Mouse (Mus musculus) cerebellum, postnatal 14 days (tissue): ENCODE data around the gene Rhbdl2.

Experiments used
- DNase-seq, 2 experiments: peaks; one replicate each; pipeline ENCODE4 v3.0.0; 2021; ENCODE audit warnings: mixed read lengths in 2 of 2

Rhbdl2 gene

DNA sequence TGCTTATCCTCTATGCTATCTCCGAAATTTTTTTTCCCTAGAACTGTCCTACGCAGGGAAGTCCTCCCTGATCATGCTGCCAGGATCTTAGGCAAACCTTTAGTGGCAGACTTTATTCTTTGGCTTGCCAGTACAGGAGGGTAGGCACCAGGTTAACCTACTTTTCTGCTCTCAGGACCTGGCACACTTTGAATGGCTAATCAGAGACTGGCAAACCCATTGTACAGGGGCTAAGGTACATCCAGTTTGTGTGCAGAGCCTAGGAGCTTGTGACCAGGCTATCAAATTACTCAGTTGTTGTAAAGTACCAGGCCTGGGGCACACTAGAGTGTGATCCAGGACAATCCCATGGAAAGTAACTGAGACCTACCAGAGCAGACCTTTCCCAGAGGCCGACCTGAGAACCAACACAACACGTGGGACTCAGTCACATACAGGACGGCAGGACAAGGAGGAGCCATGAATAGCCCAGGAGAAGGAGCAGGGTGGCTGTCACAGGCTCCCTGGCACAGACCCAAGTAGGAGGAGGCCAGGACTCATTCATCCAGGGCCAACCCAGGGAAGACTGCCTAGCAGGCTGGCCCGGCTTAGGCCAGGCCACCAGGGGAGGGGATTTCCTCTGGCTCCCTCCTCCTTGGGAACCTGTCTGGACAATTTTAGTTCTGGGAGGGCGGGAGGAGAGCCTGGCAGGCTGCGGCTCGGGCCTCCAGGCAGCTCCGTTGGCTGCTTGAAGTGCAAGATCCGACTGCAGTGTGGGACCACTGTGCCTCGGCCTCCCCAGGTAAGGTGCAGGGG lies at the start of gene Rhbdl2:
Gene Rhbdl2, plus strand, starts transcription at position 684 of the 795 bp plus-strand sequence.
- peak; percentile 74 to 81 for DNase-seq

DNA sequence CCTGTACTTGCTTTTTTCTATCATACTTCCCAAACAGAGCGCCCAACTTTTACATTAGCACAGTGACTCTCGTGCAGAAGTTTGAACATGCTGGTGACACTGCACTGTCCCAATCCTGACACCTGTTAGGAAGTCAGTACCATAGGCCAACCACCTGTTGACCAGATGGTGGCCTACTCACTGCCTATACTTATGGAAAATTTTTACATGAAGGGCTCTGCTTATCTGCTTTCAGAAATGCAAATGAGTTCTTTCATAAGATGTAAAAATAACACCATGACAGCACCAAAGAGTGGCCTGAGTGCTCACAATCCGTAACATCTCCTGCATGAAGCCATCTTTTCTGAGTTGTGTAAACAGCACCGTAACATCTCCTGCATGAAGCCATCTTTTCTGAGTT lies 49.0 kb upstream of the Rhbdl2 start:
- DNase-seq = no peak

GRCm38 (mm10) chr4:123742891-123743290 lies 44.8 kb upstream of the Rhbdl2 start:
- DNase-seq = no peak

DNA sequence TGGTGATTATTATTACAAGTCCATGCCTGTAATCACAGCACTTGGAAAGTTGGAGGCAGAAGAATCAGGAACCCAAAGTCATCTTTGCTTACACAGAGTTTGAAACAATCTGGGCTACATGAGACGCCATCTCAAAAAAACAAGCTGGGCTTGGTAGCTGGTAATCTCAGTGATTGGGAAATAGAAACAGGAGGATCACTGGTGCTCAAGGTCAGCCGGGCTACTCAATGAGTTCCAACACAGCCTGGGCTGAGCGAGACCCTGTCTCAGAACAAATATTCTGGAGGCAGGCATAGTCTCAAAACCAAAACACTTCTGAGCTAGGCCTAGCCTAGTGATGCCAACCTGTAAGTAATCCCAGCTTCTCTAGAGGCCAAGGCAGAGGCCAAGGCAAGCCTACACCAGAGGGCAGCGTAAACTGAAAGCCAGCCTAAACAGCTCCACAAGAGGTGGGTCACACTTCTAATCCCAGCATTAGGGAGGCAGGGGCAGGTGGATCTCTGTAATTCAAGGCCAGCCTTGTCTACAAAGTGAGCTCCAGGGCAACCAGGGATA lies 42.4 kb upstream of the Rhbdl2 start:
- DNase-seq = no peak

DNA sequence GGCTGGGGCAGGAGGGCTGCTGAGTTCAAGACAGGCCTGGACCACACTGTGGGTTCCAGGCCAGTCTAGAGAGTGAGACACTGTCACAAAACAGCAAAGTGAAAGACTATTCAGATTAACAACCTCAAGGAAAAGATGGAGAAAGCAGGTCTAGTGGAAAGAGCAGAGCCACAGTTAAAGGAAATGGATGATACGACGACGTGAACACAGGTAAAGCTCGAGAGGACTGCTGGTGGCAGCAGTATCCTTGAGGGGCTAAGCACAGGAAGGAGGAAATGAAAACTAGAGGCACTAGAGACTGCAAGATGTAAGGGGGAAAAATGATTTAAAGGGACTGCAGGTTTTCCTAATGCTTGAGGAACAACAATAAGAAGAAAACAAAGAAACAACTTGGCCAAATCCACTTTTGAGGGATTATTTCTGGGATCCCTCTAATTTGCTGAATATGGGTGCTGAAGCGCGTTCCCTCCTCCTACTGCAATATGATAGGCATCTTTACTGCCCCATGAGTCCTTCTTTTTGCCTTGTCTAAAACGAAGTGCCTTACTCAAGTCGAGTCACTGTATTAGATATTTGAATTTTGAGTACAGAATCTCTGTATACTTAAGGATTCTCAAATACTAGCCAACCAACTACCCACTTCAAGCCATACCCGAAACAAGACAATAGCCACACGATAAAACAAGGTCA lies 38.8 kb upstream of the Rhbdl2 start:
- DNase-seq = peak in 1 of 2 experiments; percentile 22

- DNase-seq = peak in 1 of 2 experiments; percentile 77
Observed at GRCm38 (mm10) chr4:123749484-123750130, 38.1 kb upstream of the Rhbdl2 start.

DNA sequence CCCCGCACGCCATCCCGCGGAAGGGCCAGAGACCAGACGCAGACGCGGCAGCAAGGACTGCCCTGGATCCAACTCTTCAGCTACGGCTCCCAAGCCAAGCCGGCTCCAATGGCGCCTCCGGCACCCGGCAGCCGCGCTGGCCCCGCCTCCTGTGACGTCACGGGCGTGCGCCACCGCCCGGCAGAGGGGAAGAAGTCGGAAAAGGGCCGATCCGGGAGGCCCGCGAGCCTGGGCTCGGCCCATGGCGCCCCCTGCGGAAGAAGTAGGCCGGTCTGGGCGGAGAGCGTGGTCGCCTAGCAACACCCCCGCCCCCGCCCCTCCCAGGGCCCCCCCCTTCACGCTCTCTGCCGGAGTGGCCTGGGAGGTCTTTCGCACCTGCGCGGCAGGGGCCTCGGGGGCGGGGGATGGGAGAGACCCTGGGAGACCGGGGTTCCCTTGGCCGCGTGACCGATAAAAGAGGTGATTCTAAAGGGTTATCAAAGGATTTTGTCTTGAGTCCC lies 37.5 kb upstream of the Rhbdl2 start, which contains the start of gene Akirin1:
Gene Akirin1, minus strand, starts transcription at position 194 of the 500 bp plus-strand sequence.
- peak; percentile 99 to 100 for DNase-seq

DNA sequence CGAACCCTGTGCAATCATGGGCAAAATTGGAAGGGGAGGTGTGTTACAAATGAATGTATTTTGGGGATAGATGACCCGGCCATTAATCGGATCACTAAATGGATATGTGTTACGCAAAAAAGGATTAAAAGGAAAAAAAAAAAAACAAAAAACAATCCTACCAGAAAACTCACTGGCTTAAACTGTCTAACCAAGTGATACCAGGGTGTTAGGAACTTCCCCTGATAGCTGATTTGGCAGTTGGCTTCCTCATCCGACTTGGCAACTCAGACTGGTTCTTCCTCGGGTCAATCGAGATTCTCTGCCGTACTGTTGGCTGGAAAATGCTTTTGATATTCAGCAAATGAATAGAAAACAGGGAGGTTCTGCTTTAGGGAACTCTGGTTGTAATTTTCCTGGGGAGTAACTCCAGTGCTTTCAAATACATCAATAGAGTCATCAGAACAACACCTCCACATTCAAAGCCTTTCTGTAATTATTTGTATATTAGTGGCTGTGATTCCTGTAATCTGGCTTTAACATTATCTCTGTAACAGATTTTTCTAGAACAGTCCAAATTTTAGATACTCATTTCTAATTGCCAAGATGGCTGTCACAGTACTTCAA lies 36.9 kb upstream of the Rhbdl2 start:
- DNase-seq = peak; percentile 57 to 75

- peak; percentile 27 to 33 for DNase-seq
Observed at GRCm38 (mm10) chr4:123758306-123758705, 29.4 kb upstream of the Rhbdl2 start.

DNA sequence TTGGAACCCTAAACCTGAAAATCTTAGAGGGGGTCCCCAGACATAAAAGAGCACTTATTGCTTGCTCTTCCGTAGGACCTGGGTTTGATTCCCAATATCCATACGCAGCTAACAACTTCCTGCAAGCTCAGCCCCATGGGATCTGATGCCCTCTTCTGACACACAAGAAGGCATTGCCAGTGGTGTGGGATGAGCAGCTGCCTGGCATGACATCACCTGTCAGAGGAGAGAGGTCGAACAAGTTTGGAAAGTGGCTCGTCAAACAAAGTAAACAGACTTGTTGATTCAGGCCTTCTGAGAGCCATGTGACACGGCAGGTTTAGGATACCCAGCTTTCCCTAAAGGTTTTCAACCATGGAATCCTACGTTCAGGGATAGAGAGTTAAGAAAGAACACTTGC lies 22.6 kb upstream of the Rhbdl2 start:
- DNase-seq = no peak

GRCm38 (mm10) chr4:123767807-123768206 lies 19.9 kb upstream of the Rhbdl2 start:
- DNase-seq = no peak

DNA sequence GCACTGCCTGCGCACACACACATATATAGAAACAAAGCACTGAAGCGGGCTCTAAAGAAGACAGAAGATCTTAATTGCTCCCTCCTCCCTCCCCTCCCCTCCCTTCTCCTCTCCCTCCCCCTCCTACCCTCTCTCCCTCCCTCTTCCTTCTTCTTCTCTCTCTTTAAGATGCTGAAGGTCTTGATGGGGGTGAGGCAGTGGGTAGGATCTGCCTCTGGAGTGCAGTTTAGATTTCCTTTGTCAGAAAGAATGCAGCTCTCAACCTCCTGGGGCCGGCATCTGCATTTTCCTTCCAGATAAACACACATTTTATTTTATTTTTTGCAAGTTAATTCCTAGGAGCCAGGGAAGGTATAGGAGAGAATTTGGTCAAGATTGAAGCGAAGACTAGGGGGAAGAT lies 19.4 kb upstream of the Rhbdl2 start:
- no peak for DNase-seq

GRCm38 (mm10) chr4:123792666-123793065 lies 5.0 kb downstream of the Rhbdl2 start:
- DNase-seq = no peak

DNA sequence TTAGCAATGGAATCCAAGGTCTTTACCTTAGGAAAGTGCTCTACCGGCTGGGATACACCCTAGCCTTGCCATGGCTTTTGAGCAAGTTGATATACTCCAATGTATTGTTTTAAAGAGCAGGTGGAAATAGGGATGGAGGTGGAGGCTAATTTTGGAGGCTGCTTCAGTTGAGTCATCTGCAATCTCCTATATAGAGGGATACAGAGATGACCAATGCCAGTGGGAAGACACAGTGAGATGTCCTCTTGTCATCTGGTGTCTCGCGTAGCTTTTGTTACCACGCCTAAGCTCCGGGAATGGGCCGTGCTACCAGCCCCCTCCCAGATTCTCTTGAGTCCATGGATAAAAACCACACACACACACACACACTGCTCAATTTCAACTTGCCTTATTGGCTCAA lies 5.5 kb downstream of the Rhbdl2 start:
- no peak for DNase-seq

DNA sequence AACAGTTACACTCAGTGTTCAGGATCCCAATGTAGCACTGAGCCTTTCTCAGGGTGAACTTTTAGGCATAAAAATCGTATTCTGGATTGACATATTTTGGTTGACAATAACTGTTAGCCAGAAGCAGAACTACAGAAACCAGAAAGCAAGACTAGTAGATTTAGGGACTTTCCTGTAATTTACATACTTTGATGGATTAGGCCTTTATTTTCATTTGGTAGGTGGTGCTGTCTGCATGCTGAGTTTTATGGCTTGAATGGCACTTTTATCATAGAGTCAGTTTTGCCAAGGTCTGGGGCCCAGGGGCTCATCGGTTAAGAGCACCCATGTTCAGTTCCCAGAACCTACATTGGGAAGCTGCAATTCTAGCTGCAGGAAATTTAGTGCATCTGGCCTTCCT lies 7.4 kb downstream of the Rhbdl2 start:
- DNase-seq = no peak

DNA sequence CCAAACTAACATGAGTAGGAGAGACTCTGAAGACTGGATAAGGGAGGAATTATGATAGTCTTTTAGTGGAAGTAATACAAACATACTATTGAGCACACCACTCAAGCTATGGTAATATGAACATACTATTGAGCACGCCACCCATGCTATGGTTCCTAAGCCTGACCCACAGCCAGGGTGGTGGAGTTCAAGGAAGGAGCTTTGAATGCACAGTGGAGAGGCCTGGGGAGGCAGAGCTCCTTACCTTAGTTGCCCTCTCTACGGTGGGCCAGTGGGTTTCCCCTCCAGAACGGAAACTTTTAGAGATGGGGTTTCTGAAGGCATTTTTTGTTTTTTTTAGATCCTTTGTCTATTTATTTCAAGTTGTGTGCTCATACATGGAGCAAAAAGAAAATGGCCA lies 9.7 kb downstream of the Rhbdl2 start:
- no peak for DNase-seq

DNA sequence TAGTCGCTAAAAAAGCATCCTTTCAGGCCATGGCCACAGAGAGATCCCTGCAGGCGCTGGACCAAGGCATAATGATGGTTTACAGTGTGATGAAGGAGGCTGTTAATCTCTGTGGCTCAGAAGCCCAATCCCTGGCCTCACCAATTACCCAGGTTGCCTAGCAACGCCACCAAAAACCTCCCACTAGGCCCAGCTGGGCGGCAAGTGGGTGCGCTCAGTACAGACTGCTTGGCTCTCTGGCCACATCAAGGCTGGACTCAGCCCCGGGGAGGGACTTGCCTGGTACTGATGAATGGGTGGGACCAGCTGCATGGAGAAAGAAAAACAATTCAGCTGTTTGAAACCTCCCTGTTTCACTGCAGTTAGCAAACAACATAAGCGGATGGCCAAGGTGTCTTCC lies 10.2 kb downstream of the Rhbdl2 start:
- DNase-seq = peak in 1 of 2 experiments; percentile 5

DNA sequence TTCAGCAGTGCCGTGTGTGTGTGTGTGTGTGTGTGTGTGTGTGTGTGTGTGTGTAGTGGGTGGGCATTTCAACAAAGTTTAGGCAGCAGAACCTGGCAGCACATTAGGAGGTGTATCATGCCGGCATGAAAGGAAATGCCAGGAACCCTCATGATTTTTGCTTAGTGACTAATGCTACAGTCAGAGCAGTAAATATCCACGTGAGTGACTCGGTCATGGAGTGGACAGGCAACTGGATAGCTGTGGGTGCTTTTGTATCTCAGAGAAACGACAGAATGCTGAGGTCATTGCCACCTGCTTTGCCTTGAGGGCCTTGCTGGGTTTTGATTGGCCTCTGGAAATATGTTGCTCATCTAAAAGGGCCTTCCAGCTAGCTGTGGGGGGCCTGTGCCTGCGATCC lies 16.0 kb downstream of the Rhbdl2 start:
- no peak for DNase-seq

GRCm38 (mm10) chr4:123808304-123808703 lies 20.6 kb downstream of the Rhbdl2 start:
- no peak for DNase-seq

DNA sequence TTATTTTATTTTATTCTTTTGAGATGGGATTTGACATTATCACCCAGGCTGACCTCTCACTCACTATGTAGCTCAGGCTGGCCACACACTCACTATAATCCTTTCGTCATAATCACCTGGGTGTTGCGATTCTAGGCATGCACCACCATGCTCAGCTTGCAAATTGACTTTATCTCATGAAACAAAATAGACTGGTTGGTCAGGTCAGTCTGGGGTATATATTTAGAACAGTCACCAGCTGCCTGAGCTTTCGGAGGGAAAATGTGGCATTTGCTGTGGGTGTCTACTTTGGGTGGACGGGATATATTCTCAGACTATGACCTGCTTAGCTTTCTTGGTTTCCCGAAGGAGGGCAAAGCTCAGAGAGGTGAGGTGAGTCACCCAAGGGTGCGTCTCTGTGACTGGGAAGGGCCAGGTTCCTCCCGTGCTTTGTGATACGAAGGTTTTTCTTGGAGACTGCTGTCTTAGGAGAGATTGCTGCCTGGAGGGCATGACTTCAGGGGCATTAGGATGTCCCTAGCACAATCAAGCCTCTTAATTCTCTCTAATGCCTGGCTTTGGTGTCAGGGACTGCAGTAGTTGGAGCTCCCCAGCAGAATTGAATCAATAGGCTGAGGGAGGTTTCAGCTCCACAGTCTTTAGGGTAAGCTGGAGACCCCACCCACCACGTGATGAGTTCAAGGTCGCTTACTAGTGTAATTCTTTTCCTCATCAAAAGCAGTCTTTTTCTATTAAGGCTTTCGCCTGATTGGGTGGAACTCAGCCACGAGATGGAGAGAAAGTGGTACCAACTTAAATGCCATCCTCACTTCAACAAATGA lies 23.0 kb downstream of the Rhbdl2 start:
- DNase-seq = no peak

- DNase-seq = no peak
Observed at GRCm38 (mm10) chr4:123812525-123812924, 24.9 kb downstream of the Rhbdl2 start.

- no peak for DNase-seq
Observed at GRCm38 (mm10) chr4:123814030-123814501, 26.4 kb downstream of the Rhbdl2 start.
